Mouse (Mus musculus) C2C12 (cell line): Measurements from ENCODE around the gene D630003M21Rik.

Experiments
- CEBPB ChIP-seq: IDR thresholded peaks from one replicate; pipeline ENCODE4 v1.6.1; 2011; ENCODE audit warnings: low read depth, mild to moderate bottlenecking, control low read depth, moderate library complexity
- CTCF ChIP-seq: IDR thresholded peaks from one replicate; pipeline ENCODE4 v1.5.1; 2011; ENCODE audit not compliant: control insufficient read depth, insufficient read depth, insufficient read length
- MAX ChIP-seq: IDR thresholded peaks from one replicate; pipeline ENCODE4 v1.6.1; 2011; ENCODE audit warnings: mild to moderate bottlenecking, control low read depth
- MYOD1 ChIP-seq: IDR thresholded peaks from one replicate; pipeline ENCODE4 v1.6.1; 2011; ENCODE audit warnings: low read depth; ENCODE audit not compliant: control insufficient read depth, insufficient read length
- USF1 ChIP-seq: IDR thresholded peaks from one replicate; pipeline ENCODE4 v1.6.1; 2011; ENCODE audit warnings: low read depth, mild to moderate bottlenecking, control low read depth, moderate library complexity

DNA sequence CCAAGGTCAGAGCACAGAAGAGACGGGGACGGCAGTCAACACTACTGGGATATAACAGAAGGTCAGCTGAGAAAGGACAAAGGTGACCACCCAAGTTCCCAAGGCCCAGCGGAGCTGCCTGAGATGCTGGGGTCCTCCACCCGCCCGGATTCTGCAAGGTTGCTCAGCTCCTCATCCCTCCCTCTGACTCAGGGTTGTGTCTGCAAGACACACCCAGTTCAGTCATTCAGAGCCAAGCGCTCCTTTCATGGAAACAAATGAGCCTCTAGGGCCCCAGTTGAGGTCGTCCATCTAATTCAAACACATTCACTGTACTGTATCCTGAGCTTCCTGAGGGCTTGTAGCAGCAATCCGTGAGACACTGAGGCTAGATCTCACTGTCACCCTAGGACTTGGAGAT lies 74.4 kb downstream of the D630003M21Rik start:
- TF ChIP-seq CTCF: no peak
- no peak for TF ChIP-seq CEBPB
- TF ChIP-seq MYOD1: no peak
- TF ChIP-seq MAX: no peak
- TF ChIP-seq USF1: no peak
